Mouse (Mus musculus): ENCODE measurements around the gene Scube3. TPM values are rescaled to one million over a fixed set of nuclear protein-coding genes. Genes with fewer than 3 reads are reported as not detected.

Scube3 gene
- polyA plus RNA-seq, 1 experiment from 2014 or later: 6.9 TPM

DNA sequence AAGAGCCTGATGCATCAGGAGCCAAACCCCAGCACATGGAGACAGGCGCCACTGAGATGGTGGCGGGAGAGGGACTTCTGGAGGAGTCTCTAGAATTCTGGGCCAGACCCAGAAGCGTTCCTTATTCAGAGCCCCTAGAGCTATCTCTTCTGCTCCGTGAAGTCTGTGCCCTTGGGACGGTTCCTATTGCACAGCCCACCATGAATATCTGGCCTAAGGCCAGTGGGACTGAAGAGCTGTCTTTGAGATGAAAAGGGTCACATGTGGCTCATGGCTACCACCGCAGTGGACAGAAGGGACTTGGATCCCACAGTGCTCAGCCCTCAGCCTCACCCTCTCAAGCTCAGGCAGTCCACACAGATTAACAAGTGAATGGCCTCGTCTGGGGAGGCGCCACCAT, 7.8 kb downstream of the Scube3 start:
- H3K27me3 ChIP-seq: 0 out of 2 replicates have a peak, but pooled peaks cover 1% of the 10 kb centered on the region
- no peak overlapping the region for H3K9ac ChIP-seq
- H3K4me1 ChIP-seq: peaks cover 47% of the 10 kb centered on the region
- no peaks in the 10 kb centered on the region for H3K9me3 ChIP-seq (replicated peaks)
- no peak overlapping the region for H3K4me3 ChIP-seq (replicated peaks)
- no peak overlapping the region for H3K27ac ChIP-seq (replicated peaks)
- H3K4me2 ChIP-seq (replicated peaks): no peak overlapping the region
- no peak for ATAC-seq (ENCODE audit: insufficient number of reproducible peaks, low FRiP score, low TSS enrichment, low read depth)
- WGBS: 56% methylated on average over 8 of the region's 8 CpGs
- H3K36me3 ChIP-seq: no peaks in the 10 kb centered on the region

DNA sequence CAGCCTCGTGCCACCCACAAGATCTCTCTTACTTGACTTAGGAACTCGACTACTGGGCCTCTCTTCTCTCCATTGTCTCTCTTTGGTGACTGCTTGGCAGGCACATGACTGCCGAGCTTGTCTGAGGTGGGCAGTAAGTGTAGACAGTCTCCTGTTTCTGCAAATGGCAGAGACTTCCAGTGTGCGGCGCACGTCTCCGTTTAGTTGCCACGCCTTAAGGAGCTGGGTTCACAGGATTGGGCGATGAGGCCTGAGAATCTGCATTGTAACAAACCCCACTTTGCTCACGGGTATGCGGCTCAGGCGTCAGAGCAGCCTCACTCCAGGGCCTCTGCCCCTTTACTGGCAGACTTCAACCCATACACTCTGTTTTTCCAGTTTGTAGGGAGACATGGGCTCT, 8.5 kb downstream of the Scube3 start:
- H3K4me3 ChIP-seq (replicated peaks): no peak overlapping the region
- H3K36me3 ChIP-seq: no peaks in the 10 kb centered on the region
- peaks cover 40% of the 10 kb centered on the region for H3K4me1 ChIP-seq
- 77% methylated on average over 12 of the region's 12 CpGs for WGBS
- H3K27me3 ChIP-seq: no peaks in the 10 kb centered on the region
- H3K4me2 ChIP-seq (replicated peaks): no peak overlapping the region
- H3K9me3 ChIP-seq (replicated peaks): no peaks in the 10 kb centered on the region
- ATAC-seq (ENCODE audit: insufficient number of reproducible peaks, low FRiP score, low TSS enrichment, low read depth): no peak
- H3K9ac ChIP-seq: no peak overlapping the region
- no peak overlapping the region for H3K27ac ChIP-seq (replicated peaks)

DNA sequence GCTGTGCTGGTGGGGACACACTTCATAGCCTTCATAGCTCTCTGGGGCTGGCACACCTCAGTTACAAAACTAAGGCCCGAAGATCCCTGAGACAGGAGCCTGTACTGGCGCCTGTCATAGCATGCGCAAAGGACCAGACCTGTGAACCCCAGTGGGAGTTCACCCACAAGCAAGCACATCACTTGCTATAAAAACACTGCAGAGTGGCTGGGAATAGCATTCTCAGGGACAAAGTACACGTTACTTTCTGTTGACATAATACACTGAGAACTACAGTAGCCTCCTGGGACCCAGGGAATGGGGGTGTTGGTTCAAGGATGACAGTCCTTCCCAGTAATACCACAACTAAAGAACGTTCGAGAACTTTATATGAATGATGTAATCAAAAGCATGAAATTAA, 11.2 kb downstream of the Scube3 start:
- H3K27me3 ChIP-seq: no peaks in the 10 kb centered on the region
- H3K9me3 ChIP-seq (replicated peaks): no peaks in the 10 kb centered on the region
- ATAC-seq (ENCODE audit: insufficient number of reproducible peaks, low FRiP score, low TSS enrichment, low read depth): no peak
- no peak overlapping the region for H3K9ac ChIP-seq
- H3K4me2 ChIP-seq (replicated peaks): no peak overlapping the region
- WGBS: 65% methylated on average over 6 of the region's 6 CpGs
- peaks cover 19% of the 10 kb centered on the region for H3K4me1 ChIP-seq
- no peak overlapping the region for H3K27ac ChIP-seq (replicated peaks)
- H3K36me3 ChIP-seq: 0 out of 2 replicates have a peak, but pooled peaks cover 3% of the 10 kb centered on the region
- H3K4me3 ChIP-seq (replicated peaks): no peak overlapping the region

DNA sequence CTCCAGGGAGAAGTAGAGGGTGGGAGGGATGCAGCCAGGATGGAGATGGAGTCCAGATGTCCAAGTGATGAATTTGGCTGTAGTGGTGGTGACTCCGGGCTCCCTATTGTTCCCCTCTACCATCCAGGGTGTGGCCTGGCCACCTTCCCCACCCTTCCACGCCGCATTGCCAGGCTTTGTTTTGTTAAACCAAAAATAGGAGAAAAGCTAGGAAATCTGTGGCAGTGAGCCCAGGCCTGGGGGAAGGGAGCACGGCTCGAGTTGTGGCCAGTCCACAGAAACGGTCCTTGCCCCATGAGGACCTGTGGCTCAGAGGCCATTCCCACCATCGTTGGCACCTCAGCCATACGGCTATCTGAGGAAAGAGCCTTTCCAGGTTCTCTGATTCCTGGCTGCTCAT, 13.0 kb downstream of the Scube3 start:
- no peak overlapping the region for H3K27ac ChIP-seq (replicated peaks)
- 0 out of 2 replicates have a peak, but pooled peaks cover 3% of the 10 kb centered on the region for H3K36me3 ChIP-seq
- 86% methylated on average over 8 of the region's 8 CpGs for WGBS
- H3K4me3 ChIP-seq (replicated peaks): no peak overlapping the region
- ATAC-seq (ENCODE audit: insufficient number of reproducible peaks, low FRiP score, low TSS enrichment, low read depth): no peak
- no peaks in the 10 kb centered on the region for H3K27me3 ChIP-seq
- no peak overlapping the region for H3K9ac ChIP-seq
- peaks cover 21% of the 10 kb centered on the region for H3K4me1 ChIP-seq
- H3K4me2 ChIP-seq (replicated peaks): no peak overlapping the region
- H3K9me3 ChIP-seq (replicated peaks): no peaks in the 10 kb centered on the region

DNA sequence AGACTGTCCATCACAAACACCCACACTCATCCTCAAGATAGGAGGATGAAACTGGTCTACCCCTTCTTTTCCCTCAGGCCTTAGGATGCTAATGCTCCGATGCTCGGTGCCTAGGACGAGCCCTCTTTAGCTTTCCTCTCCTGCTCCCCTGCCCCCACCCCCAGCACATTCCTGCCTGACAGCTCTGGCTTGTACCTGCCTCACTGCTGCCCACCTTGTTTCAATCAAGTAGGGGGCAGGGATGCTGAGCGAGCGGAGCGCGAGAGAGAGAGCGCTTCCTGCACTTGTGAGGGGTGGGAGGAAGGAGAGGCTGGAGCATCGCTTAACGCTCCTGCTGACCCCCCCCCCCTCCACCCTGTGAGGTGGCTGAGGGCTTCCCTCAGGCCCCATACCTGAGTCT, 18.4 kb downstream of the Scube3 start:
- peaks cover 10% of the 10 kb centered on the region; the same call in 1 of the 2 replicates for H3K36me3 ChIP-seq
- no peak overlapping the region for H3K27ac ChIP-seq (replicated peaks)
- H3K27me3 ChIP-seq: peaks cover 9% of the 10 kb centered on the region; the same call in 1 of the 2 replicates
- H3K9ac ChIP-seq: no peak overlapping the region
- ATAC-seq (ENCODE audit: insufficient number of reproducible peaks, low FRiP score, low TSS enrichment, low read depth): no peak
- no peak overlapping the region for H3K4me2 ChIP-seq (replicated peaks)
- WGBS: 29% methylated on average over 8 of the region's 10 CpGs
- no peak overlapping the region for H3K4me3 ChIP-seq (replicated peaks)
- no peaks in the 10 kb centered on the region for H3K9me3 ChIP-seq (replicated peaks)
- peaks cover 28% of the 10 kb centered on the region for H3K4me1 ChIP-seq

DNA sequence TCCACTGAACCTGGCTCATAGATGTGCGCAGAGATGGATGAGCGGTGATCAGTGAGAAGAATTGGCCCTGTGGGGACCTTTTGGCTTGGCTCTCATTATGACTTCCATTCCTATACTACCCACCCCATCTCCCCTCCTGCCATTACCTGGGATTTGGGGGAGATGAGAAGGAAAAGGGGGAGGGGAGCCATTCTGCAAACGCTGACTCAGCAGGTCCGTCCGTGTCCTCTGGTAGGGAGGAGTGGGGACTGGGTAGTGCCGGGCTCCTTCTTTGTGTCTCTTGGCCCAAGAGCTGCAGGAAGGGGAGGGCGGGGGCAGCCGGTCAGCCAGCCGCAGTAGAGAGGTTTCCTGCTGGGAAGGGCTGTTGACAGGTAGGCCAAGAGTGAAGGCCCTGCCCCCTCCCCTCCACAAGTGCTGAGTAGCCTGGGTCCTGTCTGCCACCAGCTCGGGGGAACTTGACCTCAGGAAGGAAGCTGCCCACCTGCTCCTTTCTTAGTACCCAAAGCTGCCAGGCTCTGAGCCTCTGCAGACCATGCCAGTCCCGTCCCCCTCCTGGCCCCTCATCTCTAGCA, 19.5 kb downstream of the Scube3 start:
- peaks cover 28% of the 10 kb centered on the region for H3K4me1 ChIP-seq
- no peaks in the 10 kb centered on the region for H3K9me3 ChIP-seq (replicated peaks)
- H3K27me3 ChIP-seq: peaks cover 9% of the 10 kb centered on the region; the same call in 1 of the 2 replicates
- no peak overlapping the region for H3K4me3 ChIP-seq (replicated peaks)
- no peak overlapping the region for H3K27ac ChIP-seq (replicated peaks)
- no peak overlapping the region for H3K9ac ChIP-seq
- ATAC-seq (ENCODE audit: insufficient number of reproducible peaks, low FRiP score, low TSS enrichment, low read depth): no peak
- no peak overlapping the region for H3K4me2 ChIP-seq (replicated peaks)
- H3K36me3 ChIP-seq: peaks cover 10% of the 10 kb centered on the region; the same call in 1 of the 2 replicates
- WGBS: 43% methylated on average over 11 of the region's 11 CpGs

DNA sequence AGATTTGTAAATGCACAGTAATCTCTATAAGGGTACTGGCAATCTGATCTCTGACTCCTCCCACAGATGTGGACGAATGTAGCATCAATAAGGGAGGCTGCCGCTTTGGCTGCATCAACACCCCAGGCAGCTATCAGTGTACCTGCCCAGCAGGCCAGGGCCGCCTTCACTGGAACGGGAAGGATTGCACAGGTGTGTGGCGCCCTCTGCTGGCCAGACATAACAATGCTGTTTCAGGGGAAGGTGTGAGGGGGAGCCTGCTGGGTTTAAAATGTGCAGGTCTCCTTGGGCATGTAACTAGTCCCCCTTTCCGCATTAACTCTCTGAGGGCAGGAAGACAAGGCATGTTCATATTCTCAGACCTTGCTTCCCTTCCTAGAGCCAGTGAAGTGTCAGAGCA, 21.7 kb downstream of the Scube3 start:
- H3K27me3 ChIP-seq: peaks cover 9% of the 10 kb centered on the region; the same call in 1 of the 2 replicates
- 9% methylated on average over 6 of the region's 6 CpGs for WGBS

DNA sequence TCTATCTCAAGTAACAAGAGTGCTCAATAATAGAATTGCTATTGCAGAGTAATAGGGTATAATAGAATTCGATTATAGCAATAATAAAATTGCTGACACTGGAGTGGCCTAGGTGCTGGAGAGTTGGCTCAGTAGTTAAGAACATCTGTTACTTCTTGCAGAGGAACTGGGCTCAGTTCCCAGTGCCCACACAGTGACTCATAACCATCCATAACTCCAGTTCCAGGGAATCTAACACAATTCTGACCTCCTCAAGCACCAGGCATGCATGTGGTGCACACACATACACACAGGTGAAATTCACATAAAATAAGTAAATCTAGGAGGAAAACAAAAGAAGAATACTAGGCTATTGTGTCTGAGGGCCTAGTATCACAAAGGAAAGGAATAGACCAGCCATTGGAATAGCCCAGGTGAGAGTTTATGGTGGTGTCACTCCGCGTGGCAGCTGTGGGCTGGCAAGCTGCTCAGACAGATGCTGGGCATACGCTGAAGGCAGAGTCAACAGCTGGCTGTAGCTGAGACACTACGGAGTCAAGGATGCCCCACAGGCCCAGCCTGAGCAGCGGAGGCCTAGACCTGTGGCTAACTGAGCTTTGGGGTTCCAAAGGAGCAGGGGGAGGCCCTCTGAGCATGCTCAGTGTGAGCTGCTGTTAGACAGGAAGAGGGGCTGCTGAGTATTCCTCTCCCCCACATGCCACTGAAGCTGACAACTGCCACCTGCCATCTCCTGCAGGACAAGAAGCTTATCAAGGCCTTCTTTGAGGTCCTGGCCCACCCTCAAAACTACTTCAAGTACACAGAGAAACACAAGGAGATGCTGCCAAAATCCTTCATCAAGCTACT, 28.7 kb downstream of the Scube3 start:
- H3K27ac ChIP-seq (replicated peaks): no peak overlapping the region; the same call in 1 of the 2 replicates
- H3K4me3 ChIP-seq (replicated peaks): no peak overlapping the region
- peaks cover 36% of the 10 kb centered on the region for H3K4me1 ChIP-seq
- peaks cover 10% of the 10 kb centered on the region; the same call in 1 of the 2 replicates for H3K36me3 ChIP-seq
- H3K9me3 ChIP-seq (replicated peaks): no peaks in the 10 kb centered on the region
- no peak overlapping the region for H3K9ac ChIP-seq
- no peak overlapping the region for H3K4me2 ChIP-seq (replicated peaks)
- 80% methylated on average over 6 of the region's 6 CpGs for WGBS
- no peak for ATAC-seq (ENCODE audit: insufficient number of reproducible peaks, low FRiP score, low TSS enrichment, low read depth)
- no peaks in the 10 kb centered on the region for H3K27me3 ChIP-seq

More for the DNA sequence above, 21.7 kb downstream of the Scube3 start:
- peaks cover 21% of the 10 kb centered on the region for H3K4me1 ChIP-seq
- H3K4me2 ChIP-seq (replicated peaks): no peak overlapping the region
- H3K27ac ChIP-seq (replicated peaks): no peak overlapping the region
- H3K9ac ChIP-seq: no peak overlapping the region
- ATAC-seq (ENCODE audit: insufficient number of reproducible peaks, low FRiP score, low TSS enrichment, low read depth): no peak
- H3K9me3 ChIP-seq (replicated peaks): no peaks in the 10 kb centered on the region
- H3K36me3 ChIP-seq: peaks cover 12% of the 10 kb centered on the region; the same call in 1 of the 2 replicates
- H3K4me3 ChIP-seq (replicated peaks): no peak overlapping the region

DNA sequence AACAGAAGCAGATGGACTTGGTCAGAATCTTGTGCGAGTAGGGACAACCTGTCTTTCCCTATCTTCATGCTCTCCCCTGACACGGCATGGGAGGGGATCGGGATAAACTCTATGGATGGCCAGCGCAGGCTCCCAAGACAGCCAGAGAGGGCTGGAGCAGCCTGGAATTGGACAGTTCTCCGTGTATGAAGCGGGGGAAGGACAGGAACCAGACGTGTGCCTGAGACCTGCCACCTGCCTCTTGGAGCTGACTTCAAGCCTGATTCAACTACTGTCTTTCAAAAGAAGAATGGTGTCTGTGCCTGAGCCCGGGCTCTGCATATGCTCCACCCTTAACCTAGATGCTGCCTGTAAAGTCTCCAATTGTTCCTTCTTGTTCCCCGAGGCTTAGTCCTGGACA, 30.7 kb downstream of the Scube3 start:
- 0 out of 2 replicates have a peak overlapping the region, but pooled peaks have one; percentile 23 for H3K27ac ChIP-seq (replicated peaks)
- H3K4me2 ChIP-seq (replicated peaks): no peak overlapping the region; the same call in 1 of the 2 replicates
- 47% methylated on average over 9 of the region's 9 CpGs for WGBS
- no peaks in the 10 kb centered on the region for H3K27me3 ChIP-seq
- H3K4me1 ChIP-seq: peaks cover 50% of the 10 kb centered on the region
- no peaks in the 10 kb centered on the region for H3K9me3 ChIP-seq (replicated peaks)
- ATAC-seq (ENCODE audit: insufficient number of reproducible peaks, low FRiP score, low TSS enrichment, low read depth): no peak
- H3K36me3 ChIP-seq: peaks cover 10% of the 10 kb centered on the region; the same call in 1 of the 2 replicates
- no peak overlapping the region for H3K9ac ChIP-seq
- H3K4me3 ChIP-seq (replicated peaks): no peak overlapping the region

DNA sequence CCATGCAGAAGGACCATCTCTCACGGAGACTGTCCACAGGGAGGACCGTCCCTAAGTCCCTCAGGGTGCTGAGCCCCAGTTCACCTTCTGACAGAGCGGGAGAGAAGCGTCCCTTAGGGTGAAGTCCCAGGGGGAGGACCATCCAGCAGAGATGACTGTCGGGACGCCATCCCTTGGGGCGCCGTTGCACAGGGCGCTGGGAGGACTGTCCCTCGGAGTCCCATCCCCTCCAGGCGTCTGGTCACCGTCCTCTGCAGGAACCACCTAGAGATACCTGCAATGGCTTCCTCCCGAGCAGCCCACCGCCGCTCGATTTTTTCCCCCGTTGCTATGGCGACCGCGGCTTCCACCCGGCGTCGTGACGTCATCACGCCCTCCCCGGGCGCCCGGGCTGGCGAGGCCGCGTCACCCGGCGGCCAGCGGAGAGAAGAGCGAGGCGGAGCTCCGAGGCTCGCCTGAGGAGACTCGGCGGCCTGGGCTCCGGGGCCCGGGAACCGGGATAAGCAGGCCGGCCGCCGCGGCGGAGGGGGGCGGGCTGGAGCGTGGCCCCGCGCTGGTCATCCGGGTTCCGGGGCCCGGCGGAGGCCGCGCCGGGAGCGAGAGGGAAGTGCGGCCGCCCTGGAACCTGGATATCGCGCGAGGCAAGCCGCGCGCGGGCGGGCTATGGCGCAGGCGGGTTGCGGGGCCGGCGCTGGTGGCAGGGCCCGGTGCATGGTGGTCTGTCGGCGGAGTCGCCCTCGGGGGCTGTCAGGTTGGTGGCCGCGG, 35.0 kb downstream of the Scube3 start, which contains the start of gene Zfp523:
Gene Zfp523, plus strand, starts transcription at position 355 of the 765 bp plus-strand sequence.
- H3K9me3 ChIP-seq (replicated peaks): no peaks in the 10 kb centered on the region
- peak within 1 kb of the TSS; percentile 89 for H3K9ac ChIP-seq
- no peaks in the 10 kb centered on the region for H3K27me3 ChIP-seq
- H3K4me2 ChIP-seq (replicated peaks): peak within 1 kb of the TSS; percentile 89
- ATAC-seq (ENCODE audit: insufficient number of reproducible peaks, low FRiP score, low TSS enrichment, low read depth): peak; percentile 87
- under 1% methylated on average over 82 of the region's 82 CpGs for WGBS
- no peaks in the 10 kb centered on the region for H3K36me3 ChIP-seq
- peak within 1 kb of the TSS; percentile 86 for H3K4me3 ChIP-seq (replicated peaks)
- H3K4me1 ChIP-seq: peaks cover 68% of the 10 kb centered on the region
- H3K27ac ChIP-seq (replicated peaks): peak within 1 kb of the TSS; percentile 91
